Mouse (Mus musculus) embryonic facial prominence, embryonic 12.5 days (tissue): ENCODE data around the gene Txnl4b. TPM values are rescaled to one million over a fixed set of nuclear protein-coding genes. Genes with fewer than 3 reads are reported as not detected.

Experiments used
- ATAC-seq: fragments of 200-750 bp; cut with Nextera tagmentation; 2 replicates; pipeline ENCODE4 v1.8.0; 2017; ENCODE audit not compliant: insufficient number of reproducible peaks, insufficient read depth, low FRiP score, low TSS enrichment
- H3K27ac ChIP-seq: fragments of 300-500 bp; sonication (generic); 2 replicates; pipeline ENCODE4 v1.5.1; 2016; ENCODE audit warnings: mild to moderate bottlenecking
- H3K27me3 ChIP-seq: fragments of 300-500 bp; sonication (generic); 2 replicates; pipeline ENCODE4 v1.6.1; 2016; ENCODE audit warnings: mild to moderate bottlenecking, moderate library complexity
- H3K36me3 ChIP-seq: fragments of 300-500 bp; sonication (generic); 2 replicates; pipeline ENCODE4 v1.6.1; 2016; ENCODE audit warnings: mild to moderate bottlenecking
- H3K4me1 ChIP-seq: fragments of 300-500 bp; sonication (generic); 2 replicates; pipeline ENCODE4 v1.6.1; 2016
- H3K4me2 ChIP-seq: fragments of 300-500 bp; sonication (generic); replicated peaks from 2 replicates; pipeline ENCODE4 v1.6.1; 2016; ENCODE audit warnings: mild to moderate bottlenecking, moderate library complexity
- H3K4me3 ChIP-seq: fragments of 300-500 bp; sonication (generic); 2 replicates; pipeline ENCODE4 v1.5.1; 2016; ENCODE audit warnings: mild to moderate bottlenecking
- H3K9ac ChIP-seq: fragments of 300-500 bp; sonication (generic); 2 replicates; pipeline ENCODE4 v1.6.1; 2016; ENCODE audit warnings: mild to moderate bottlenecking, moderate library complexity
- H3K9me3 ChIP-seq: fragments of 300-500 bp; sonication (generic); 2 replicates; pipeline ENCODE4 v1.6.1; 2016; ENCODE audit warnings: mild to moderate bottlenecking, moderate library complexity
- WGBS: fragments of 180-500 bp; shearing (Covaris S2); methylation state at CpG from one replicate; pipeline ENCODE4 v1.1.7; 2016; 5-methylcytosine and 5-hydroxymethylcytosine counted together
- polyA plus RNA-seq: library from polyadenylated mRNA; unstranded; fragments of >200 nt; fragmentation: Nextera tagmentation; extraction: Ambion mirVana; gene quantifications from 2 replicates; pipeline ENCODE4 v1.2.1, GENCODE M21; 2016

The Txnl4b gene
- polyA plus RNA-seq, 1 experiment from 2014 or later: 21.2 TPM

DNA sequence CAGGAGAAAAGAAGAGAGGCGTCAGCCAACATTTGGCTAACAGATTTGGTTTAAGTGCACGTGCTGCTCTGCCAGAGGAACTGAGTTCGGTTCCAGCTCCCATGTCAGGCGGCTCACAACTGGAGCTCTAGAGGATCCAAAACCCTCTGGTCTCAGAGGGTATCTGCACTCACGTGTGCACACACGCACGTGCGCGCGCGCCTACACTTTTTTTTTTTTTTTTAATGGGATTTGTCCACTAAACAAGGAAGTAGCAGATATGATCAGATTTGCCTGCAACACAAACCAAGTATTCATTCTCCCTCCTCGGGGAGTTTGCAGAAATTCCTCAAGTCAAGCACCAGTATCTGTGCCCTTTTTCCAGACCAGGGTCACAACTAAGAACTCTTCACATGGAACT, 42.0 kb downstream of the Txnl4b start:
- Histone ChIP-seq H3K27me3 (no peaks in the 10 kb centered on the region), H3K4me2 (peak overlapping the region; percentile 65), H3K4me1 (peaks cover 10% of the 10 kb centered on the region), H3K9ac (peak overlapping the region; percentile 62), H3K27ac (0 out of 2 replicates have a peak overlapping the region, but pooled peaks have one; percentile 95), H3K9me3 (no peaks in the 10 kb centered on the region), H3K36me3 (peaks cover 20% of the 10 kb centered on the region), H3K4me3 (peak overlapping the region; percentile 61)
- whole genome bisulfite sequencing: 14% methylated on average over 12 of the region's 12 CpGs
- no peak for ATAC-seq

DNA sequence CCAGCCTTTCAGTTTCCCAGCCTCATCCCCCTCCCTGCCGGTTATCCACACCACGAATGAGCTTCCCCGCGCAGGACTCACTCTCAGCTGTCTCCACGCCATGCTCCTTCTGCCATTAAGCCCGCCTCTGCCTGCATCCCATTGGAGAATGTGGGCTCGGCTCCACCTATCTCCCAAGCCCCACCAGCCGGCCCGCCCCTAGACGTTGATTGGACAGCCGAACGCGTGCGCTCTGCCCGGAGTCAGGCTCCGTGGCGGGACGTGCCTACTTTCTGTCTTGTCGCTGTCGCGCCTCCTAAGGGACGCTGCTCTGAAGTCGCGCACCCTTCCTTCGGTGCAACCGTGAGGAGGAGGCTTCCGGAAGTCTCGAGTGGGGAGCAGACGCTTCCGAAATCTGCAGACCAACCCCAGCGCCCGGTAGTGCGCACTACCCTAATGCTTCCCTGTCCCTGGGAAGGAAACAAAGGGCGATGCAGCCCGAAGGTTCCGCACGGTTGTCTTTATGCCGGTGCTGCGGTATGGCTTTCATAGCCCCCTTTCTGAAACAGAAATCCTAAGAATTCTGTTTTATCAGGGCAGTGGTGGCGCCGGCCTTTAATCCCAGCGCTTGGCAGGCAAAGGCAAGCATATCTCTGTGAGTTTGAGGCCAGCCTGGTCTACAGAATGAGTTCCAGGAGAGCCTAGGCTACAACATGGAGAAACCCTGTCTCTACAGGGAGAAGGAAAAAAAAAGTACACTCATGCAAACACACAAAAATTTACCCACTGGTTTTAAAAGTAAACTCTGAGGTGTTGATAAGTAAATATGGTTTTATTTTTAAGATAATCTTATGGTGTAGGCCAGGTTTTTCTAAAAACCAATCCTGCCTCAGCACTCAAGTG, 42.8 kb downstream of the Txnl4b start, which contains the start of gene Dhodh:
Gene Dhodh, minus strand, starts transcription at position 403 of the 882 bp plus-strand sequence.
- H3K9me3 ChIP-seq: no peaks in the 10 kb centered on the region
- peaks cover 10% of the 10 kb centered on the region for H3K4me1 ChIP-seq
- H3K27ac ChIP-seq: peak within 1 kb of the TSS; percentile 95
- peak within 1 kb of the TSS; percentile 62 for H3K9ac ChIP-seq
- peak within 1 kb of the TSS; percentile 61 for H3K4me3 ChIP-seq
- H3K27me3 ChIP-seq: no peaks in the 10 kb centered on the region
- H3K36me3 ChIP-seq: peaks cover 12% of the 10 kb centered on the region
- under 1% methylated on average over 42 of the region's 42 CpGs for WGBS
- peak; percentile 98 for ATAC-seq
- peak within 1 kb of the TSS; percentile 65 for H3K4me2 ChIP-seq

DNA sequence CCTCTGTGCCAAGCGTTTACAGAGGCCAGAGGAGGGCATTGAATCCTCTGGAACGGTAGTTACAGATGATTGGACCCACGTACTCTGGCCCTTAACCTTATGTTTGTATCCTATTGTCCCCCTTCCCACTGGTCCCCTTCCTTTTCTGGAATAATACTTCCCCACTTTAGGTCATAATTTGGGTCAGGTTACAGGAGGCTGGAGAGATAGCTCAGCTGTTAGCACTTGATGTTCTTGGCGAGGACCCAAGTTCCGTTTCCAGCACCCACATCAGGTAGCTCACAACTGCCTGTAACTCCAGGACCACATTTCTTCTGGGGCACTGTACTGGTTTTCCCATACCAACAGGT, 43.4 kb downstream of the Txnl4b start:
- H3K4me2 ChIP-seq: peak overlapping the region; percentile 65
- peak overlapping the region; percentile 61 for H3K4me3 ChIP-seq
- H3K4me1 ChIP-seq: peaks cover 10% of the 10 kb centered on the region
- H3K27ac ChIP-seq: peak overlapping the region; percentile 95
- peak overlapping the region; percentile 62; the same call in 1 of the 2 replicates for H3K9ac ChIP-seq
- no peak for ATAC-seq
- peaks cover 5% of the 10 kb centered on the region for H3K36me3 ChIP-seq
- H3K9me3 ChIP-seq: no peaks in the 10 kb centered on the region
- H3K27me3 ChIP-seq: no peaks in the 10 kb centered on the region
- WGBS: 21% methylated on average over 5 of the region's 5 CpGs

DNA sequence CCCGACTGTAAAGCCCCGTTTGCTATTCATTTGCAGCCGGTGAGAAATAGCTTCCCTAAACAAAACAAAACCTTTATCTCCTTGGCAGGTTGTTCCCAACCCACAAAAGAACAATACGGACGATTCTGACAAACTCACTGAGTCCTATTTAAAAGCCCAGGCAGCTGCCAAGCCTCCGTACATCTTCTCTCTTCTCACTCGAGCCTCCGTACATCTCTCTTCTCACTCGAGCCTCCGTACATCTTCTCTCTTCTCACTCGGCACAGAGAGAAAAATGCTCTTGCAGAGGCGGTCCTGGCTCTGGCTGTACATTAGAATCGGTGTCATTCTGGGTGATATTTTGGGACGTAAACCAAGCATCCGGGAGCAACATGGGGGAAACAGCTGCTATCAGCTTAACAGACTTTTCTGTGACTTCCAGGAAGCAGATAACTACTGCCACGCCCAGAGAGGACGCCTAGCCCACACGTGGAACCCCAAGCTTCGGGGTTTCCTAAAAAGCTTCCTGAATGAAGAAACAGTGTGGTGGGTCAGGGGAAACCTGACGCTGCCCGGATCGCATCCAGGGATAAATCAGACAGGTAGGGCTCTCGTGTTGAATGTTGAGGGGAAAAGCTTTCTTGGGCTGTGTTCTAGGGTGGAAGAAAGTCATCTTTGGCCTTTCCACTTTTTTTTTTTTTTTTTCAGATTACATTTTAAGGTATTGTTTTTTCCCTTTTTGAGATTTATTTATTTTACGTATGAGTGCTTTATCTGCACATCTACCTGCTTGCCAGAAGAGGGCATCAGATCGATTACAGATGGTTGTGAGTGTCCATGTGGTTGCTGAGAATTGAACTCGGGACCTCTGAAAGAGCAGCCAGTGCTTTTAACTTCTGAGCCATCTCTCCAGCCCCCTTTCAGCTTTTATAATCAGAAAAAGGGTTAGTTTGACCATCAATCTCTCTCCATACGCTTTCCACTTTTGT, 48.8 kb downstream of the Txnl4b start, which contains the start of gene Pkd1l3:
Gene Pkd1l3, plus strand, starts transcription at position 275 of the 968 bp plus-strand sequence.
- Histone ChIP-seq H3K9me3 (peaks cover 2% of the 10 kb centered on the region; the same call in 1 of the 2 replicates), H3K4me3 (no peak within 1 kb of the TSS), H3K9ac (no peak within 1 kb of the TSS), H3K4me1 (no peaks in the 10 kb centered on the region), H3K27ac (no peak within 1 kb of the TSS), H3K27me3 (no peaks in the 10 kb centered on the region), H3K36me3 (no peaks in the 10 kb centered on the region), H3K4me2 (no peak within 1 kb of the TSS)
- no peak for ATAC-seq
- WGBS: 62% methylated on average over 27 of the region's 27 CpGs

DNA sequence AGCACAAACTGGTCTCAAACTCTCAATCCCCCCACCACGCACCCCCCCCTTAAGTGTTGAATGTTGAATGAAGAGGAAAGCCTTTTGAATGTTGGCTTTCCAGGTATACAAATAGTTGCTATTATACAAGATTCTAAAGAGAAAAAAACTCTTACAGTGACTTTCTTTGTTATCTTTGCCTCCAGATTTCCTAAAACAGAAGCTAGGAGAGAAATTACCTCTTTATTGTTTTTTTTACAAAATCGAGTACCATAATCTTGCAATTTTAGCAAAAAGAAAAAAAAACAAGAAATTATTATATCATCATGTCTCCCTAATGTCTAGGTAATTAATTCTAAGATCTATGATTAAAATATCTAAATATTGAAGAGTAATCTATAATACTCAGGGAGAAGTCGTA, 49.9 kb downstream of the Txnl4b start:
- no peak overlapping the region for H3K9ac ChIP-seq
- H3K4me1 ChIP-seq: no peaks in the 10 kb centered on the region
- no peak overlapping the region for H3K4me2 ChIP-seq
- no peaks in the 10 kb centered on the region for H3K27me3 ChIP-seq
- 85% methylated on average over 3 of the region's 3 CpGs for WGBS
- no peaks in the 10 kb centered on the region for H3K36me3 ChIP-seq
- no peak for ATAC-seq
- no peak overlapping the region for H3K27ac ChIP-seq
- H3K9me3 ChIP-seq: peaks cover 5% of the 10 kb centered on the region; the same call in 1 of the 2 replicates
- H3K4me3 ChIP-seq: no peak overlapping the region

Other genes starting within 250 kb of the Txnl4b start
- 0.06 TPM in 1 of 2 replicates, not detected in the other for gene Pmfbp1, start 71.9 kb upstream of the Txnl4b start, polyA plus RNA-seq
- 29.9 and 32.2 TPM in 2 replicates for gene Dhx38, start within 50 bp of the Txnl4b start, polyA plus RNA-seq
- gene Hp, start 13.3 kb downstream of the Txnl4b start, polyA plus RNA-seq: 0.55 and 0.90 TPM in 2 replicates
- 50.4 and 54.8 TPM in 2 replicates for gene Dhodh, start 42.8 kb downstream of the Txnl4b start, polyA plus RNA-seq
- gene Pkd1l3, start 48.6 kb downstream of the Txnl4b start, polyA plus RNA-seq: 0.13 and 0.22 TPM in 2 replicates
- 157 and 165 TPM in 2 replicates for gene Ist1, start 127.4 kb downstream of the Txnl4b start, polyA plus RNA-seq
- gene Zfp821, start 139.7 kb downstream of the Txnl4b start, polyA plus RNA-seq: 58.2 and 60.6 TPM in 2 replicates
- gene Atxn1l, start 171.8 kb downstream of the Txnl4b start, polyA plus RNA-seq: 9.3 and 9.6 TPM in 2 replicates
- gene Ap1g1, start 212.7 kb downstream of the Txnl4b start, polyA plus RNA-seq: 52.9 and 54.4 TPM in 2 replicates